Mouse (Mus musculus) kidney, postnatal 4 days (tissue): ENCODE measurements at regions not wholly inside any gene's neighbourhood (a gene's known extent, or its start where the extent isn't known, plus 50 kb on each side); places are given as distances from the start of the nearest gene placed in this dataset.

Experiments
- DNase-seq, 2 experiments: peaks; one replicate each; pipeline ENCODE4 v3.0.0; 2021; ENCODE audit warnings: mixed read lengths in 2 of 2

- DNase-seq: no peak
Observed at GRCm38 (mm10) chr10:51056950-51057349, 162.4 kb downstream of the Sim1 start.

GRCm38 (mm10) chr10:51058333-51058732 is 163.8 kb downstream of the Sim1 start:
- no peak for DNase-seq

DNA sequence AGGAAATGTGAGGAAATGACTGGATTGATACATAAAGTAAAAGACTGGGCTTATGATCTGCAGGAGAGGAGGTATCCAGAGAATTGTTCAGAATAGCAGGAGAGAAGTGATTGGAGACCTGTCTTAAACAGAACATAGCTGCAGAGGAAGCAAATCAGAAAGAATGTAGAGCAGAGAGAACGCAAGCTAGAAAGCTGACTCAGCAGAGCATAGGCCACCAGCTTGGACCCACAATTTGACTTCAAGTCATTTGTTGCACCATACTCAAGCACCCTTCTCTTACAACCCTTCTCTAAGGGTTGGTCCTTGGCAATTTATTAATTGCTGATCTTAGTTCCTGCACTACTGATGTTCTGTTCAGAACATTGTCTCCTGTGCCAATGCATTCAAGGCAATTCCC is 207.0 kb downstream of the Sim1 start:
- DNase-seq: no peak

DNA sequence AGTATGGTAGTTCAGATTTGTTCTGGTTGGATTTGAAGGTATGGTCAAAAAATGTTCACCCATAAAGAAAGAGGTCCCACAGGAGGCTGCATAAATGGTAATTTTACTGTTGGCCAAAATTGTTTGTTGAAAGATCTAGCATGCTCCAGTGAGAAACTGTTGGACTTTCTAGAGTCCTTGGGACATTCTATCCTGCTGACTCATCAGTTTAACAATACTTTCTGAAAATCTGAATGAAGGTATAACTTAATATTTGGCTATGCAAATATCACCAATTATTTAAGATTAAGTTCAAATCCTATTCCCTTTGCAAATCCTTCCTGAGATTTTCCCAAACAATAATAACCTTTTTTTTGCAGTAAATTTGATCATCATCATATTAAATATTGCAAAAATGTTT is 257.3 kb downstream of the Sim1 start:
- no peak for DNase-seq

- peak; percentile 12 to 22 for DNase-seq
Observed at GRCm38 (mm10) chr10:51153484-51153985, 259.0 kb downstream of the Sim1 start.

- DNase-seq: no peak
Observed at GRCm38 (mm10) chr10:51154016-51154415, 259.5 kb downstream of the Sim1 start.

DNA sequence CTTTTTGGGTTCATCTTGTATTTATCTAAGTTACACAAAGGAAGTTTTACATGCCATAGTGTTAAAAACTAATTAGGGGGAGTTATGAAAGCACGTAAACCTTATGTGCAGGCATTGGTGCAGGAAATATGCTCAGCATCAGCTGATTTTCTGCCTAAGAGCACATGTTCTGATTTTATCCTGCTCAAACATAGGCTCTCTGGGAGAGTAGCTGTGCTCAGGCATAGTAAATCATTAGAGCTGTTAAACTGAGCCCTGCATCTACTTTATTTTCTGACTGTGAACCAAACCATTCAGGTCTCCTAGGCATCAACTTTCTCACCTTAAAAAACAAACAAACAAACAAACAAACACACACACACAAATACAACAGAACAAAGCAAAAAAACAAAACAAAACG is 260.2 kb downstream of the Sim1 start:
- DNase-seq: no peak

- no peak for DNase-seq
Observed at GRCm38 (mm10) chr10:51173619-51174018, 279.1 kb downstream of the Sim1 start.

DNA sequence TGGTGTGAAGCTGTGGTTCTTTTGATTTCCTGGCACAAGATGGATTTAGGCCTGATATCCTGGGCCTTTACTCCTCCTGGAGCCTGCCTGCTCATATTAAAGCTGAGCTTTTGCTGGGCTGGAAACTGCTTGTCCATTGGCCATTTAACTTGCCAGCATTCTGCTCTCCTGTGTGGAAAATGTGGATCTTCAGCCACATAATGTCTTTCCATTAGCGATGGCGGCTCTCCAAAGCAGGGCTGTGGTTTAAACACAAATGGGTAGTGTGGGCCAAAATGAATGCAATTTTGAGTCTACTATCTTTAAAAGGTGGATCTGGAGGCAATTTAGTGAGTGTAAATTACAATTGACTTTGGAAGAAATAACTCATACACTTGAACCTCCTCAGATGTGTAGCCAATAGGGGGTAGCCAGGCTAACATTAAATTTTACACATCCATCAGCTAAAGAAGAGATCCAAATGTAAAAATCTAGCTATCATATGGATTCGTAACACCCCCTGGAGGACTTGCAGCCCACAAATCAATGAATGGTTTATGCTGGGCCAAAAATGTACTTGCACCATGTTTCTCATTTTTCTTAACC is 281.5 kb downstream of the Sim1 start:
- no peak for DNase-seq

DNA sequence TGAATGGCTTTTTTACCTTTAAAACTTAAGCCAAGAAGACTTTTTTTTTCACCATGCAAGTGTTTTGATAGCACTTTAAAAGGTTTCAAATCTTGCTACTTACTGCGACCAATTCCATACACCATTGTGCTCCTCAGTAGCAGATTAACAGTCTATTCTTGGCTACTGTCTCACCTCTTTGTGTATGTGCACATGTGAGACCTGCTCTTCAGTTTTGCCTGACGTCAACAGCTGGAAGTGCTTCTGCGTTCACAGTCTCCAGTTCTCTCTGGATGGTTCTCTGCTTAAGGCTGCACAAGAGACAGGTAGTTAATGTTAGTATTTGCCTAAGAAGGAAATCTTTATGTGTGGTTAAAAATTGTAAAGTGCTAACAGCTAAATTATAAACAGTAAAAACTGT is 282.1 kb downstream of the Sim1 start:
- no peak for DNase-seq

GRCm38 (mm10) chr10:51181752-51182151 is 287.2 kb downstream of the Sim1 start:
- DNase-seq: no peak

DNA sequence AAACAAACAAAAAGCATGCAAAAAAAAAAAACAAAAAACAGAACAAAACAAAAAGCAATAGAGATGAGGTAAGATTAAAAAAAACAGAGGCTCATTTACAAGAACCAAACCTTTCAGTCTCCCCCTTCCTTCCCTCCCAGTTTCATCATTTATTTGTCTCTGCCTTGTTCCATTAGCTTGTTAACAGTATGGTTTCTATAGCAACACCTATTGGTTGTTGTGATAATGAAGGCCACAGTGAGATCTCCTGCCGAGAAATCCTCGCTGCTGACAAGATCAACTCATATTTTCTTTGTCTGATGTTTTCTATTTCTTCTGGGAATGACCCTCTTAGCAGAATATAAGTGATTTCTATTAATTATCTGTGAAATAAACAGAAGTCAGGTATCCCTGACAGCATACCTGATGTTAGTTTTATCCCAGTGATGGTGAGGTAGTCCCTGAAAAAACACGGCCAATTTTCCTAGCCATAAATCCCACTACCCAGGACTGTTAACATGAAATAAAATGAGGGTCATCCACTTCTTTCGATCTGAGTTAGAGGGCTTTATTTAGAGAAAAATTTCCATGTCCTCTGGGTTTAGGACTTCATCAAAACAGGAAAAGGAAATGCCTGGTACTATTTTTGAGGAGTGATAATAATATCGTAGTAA is 288.9 kb upstream of the Gm49339 start:
- DNase-seq: no peak

DNA sequence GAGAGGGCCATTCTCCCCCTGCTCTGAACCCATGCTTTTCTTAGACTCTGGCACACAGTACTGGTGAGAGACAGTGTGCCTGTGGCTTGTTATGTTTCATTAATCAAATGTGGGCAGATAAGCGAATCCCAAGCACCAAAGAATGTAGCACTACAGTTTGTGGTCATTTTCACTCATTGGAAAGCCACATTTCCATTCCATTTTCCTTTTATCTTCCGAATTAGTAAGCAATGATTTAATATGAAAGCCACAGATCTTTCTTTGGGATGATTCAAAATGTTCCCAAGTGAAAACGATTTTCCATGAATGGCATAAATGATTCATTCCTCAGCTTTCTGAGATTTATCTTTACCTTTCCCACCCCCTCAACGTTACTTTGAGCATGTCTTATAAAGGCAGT is 260.9 kb upstream of the Gm49339 start:
- DNase-seq: no peak

DNA sequence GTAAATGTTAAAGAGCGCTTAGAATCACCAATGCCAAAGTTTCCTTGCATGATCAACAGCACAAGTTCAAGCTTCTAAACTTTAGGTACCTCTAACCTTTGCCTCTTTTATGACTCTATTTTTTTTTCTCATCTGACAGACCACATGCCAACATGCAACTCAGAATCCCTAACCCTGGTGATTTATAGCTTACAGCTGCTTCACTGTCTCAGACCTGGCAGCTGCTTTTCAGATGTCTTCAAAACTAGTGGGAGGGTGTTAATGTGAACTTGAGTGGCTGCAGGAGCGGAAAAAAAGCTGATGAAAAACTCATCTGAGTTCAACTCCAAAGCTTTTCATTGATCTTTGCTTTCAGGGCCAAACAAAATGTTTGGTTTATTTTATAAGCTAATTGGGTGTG is 246.8 kb upstream of the Gm49339 start:
- no peak for DNase-seq

- peak; percentile 24 to 28 for DNase-seq
Observed at GRCm38 (mm10) chr10:51235586-51236575, 244.5 kb upstream of the Gm49339 start.

GRCm38 (mm10) chr10:51238103-51238502 is 242.3 kb upstream of the Gm49339 start:
- no peak for DNase-seq

DNA sequence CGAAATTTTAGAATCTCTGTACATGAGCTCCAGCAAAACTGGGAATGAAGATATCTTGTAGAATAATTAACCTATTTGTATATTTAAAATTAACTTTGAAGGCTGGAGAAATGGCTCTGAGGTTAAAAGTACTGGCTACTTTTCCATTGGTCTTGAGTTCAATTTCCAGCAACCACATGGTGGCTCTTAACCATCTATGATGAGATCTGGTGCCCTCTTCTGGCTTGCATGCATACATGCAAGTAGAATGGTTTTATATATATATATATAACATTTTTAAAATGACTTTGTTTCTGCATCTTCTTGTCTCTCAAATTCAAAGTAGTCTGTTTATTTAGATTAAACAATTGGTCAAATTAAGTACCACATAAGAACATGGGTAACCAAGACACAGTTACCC is 227.0 kb upstream of the Gm49339 start:
- no peak for DNase-seq

GRCm38 (mm10) chr10:51257587-51258049 is 222.8 kb upstream of the Gm49339 start:
- DNase-seq: no peak

DNA sequence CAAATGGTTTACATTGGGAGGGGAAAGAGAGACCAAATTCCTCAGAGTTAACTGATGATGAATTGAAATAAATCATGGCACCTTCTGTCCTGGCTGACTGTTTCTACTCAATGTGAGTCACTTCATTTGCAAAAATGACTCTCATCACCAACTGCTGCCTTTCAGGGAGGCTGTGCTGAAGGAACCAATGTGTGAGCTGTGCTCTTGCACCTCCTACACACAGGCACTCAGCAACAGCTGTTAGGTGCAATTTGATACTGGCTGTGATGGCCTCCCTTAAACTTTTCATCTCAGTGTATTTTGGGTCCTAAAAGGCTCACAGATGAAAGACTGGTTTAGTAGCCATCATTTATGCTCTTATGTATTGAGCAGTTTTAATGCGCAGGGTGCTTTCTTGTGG is 209.0 kb upstream of the Gm49339 start:
- no peak for DNase-seq

DNA sequence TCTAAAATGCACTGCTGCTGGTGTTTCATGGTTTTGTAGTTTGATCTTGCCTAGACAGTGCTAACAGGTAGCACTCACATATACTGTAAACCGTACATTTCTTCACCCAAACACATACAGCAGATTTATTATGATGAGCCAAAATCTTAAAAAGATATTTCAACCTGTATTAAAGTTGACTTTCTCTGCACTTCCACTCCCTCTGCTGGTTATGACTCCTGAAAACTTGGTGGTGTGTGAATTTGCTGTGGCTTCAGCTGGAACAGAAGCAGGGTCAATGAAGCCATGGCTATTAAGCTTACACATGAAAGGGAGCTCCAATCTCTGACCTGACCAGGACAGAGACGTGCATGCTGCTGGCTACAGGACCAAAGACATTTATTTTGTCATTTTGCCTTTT is 202.2 kb upstream of the Gm49339 start:
- DNase-seq: no peak

- no peak for DNase-seq
Observed at GRCm38 (mm10) chr10:51282451-51282850, 198.0 kb upstream of the Gm49339 start.

GRCm38 (mm10) chr10:51284538-51284937 is 195.9 kb upstream of the Gm49339 start:
- no peak for DNase-seq

GRCm38 (mm10) chr10:51287852-51288251 is 192.6 kb upstream of the Gm49339 start:
- no peak for DNase-seq
